Mouse (Mus musculus) lung, postnatal 25 days (tissue): ENCODE measurements at regions not wholly inside any gene's neighbourhood (a gene's known extent, or its start where the extent isn't known, plus 50 kb on each side); places are given as distances from the start of the nearest gene placed in this dataset.

Source experiments
- DNase-seq: peaks from one replicate; pipeline ENCODE4 v3.0.0; 2022; ENCODE audit warnings: low spot score

DNA sequence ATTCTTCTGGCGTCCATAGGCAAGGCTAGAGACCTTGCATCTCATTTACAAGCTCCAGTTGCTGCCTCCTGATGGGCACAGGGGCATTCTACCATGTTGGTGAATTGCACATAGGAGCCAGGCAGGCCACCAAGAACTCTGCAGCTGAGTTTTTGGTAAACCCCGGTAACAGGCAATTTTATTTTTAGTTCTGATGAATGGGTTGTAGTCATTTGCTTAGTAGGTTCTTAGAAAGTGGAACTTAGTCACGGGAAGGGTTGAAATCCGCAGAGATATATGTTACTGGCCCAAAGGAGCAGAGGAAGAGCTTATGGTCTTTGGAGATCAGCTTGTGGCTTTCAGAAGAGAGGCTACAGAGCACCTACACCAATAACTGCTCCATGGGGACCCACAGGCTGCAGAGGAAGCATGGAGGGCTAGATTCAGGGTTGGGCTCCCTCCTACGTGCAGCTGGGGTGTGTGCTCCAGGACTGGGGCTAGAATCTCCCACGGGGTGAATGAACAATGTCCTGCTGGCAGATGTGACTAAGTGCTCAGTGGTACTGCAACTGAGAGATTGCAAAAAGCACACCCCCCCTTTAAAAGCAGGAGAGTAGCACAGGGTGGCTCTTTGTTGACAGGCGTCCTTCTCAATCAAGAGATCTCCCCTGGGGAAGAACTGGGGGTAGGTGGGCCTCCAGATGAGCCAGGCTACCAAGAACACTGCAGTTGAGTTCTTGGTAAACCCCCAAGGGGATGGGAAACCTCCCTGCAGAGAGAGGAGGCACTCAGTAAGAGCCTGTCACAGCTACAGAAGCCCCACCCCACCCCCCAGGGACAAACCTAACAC lies 65.6 kb upstream of the Med13l start:
- no peak for DNase-seq

GRCm38 (mm10) chr5:118495478-118495760 lies 65.1 kb upstream of the Med13l start:
- no peak for DNase-seq

- no peak for DNase-seq
Observed at GRCm38 (mm10) chr5:118501624-118502023, 58.9 kb upstream of the Med13l start.

DNA sequence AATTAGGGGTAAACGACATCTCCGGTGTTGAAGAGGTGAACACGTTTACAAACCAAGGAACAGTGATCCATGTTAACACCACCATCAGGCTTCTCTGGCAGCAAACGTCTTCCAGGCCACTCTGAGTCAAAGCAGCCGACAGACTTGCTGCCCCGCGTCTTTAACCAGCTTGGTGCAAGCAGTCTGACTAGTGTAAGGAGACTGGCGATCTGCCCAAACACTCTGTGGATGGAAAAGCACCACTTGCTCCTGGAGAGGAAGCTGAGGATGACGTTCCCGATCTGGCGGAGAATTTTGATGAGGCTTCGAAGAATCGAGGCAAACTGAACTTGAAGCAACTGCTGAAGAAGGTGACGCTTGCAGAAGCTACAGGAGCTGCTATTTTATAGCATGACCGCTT lies 57.5 kb upstream of the Med13l start:
- peak; percentile 50 for DNase-seq

- DNase-seq = peak; percentile 21
Observed at GRCm38 (mm10) chr5:118504170-118504569, 56.3 kb upstream of the Med13l start.

- DNase-seq = no peak
Observed at GRCm38 (mm10) chr5:118504926-118505325, 55.6 kb upstream of the Med13l start.

- DNase-seq = no peak
Observed at GRCm38 (mm10) chr5:118509871-118510270, 50.6 kb upstream of the Med13l start.
